Mouse (Mus musculus) thymus, postnatal 25 days (tissue): Measurements from ENCODE around the gene Mpp3.

Experiments used
- DNase-seq: peaks from one replicate; pipeline ENCODE4 v3.0.0; 2022

The Mpp3 gene

GRCm38 (mm10) chr11:102037789-102038188 lies 9.5 kb upstream of the Mpp3 start:
- DNase-seq, result no peak

GRCm38 (mm10) chr11:102036336-102036735 lies 8.1 kb upstream of the Mpp3 start:
- no peak for DNase-seq

- DNase-seq, result no peak
Measured at GRCm38 (mm10) chr11:102035456-102035960, 7.2 kb upstream of the Mpp3 start.

GRCm38 (mm10) chr11:102034887-102035286 lies 6.6 kb upstream of the Mpp3 start:
- DNase-seq, result no peak

- no peak for DNase-seq
Measured at GRCm38 (mm10) chr11:102033055-102033591, 4.9 kb upstream of the Mpp3 start.

GRCm38 (mm10) chr11:102031149-102031548 lies 2.9 kb upstream of the Mpp3 start:
- DNase-seq, result no peak

GRCm38 (mm10) chr11:102029966-102030365 lies 1.7 kb upstream of the Mpp3 start:
- no peak for DNase-seq

GRCm38 (mm10) chr11:102029304-102029703 lies 1.0 kb upstream of the Mpp3 start:
- DNase-seq, result no peak

GRCm38 (mm10) chr11:102027361-102028017 lies 772 bp downstream of the Mpp3 start:
- no peak for DNase-seq

- peak; percentile 26 for DNase-seq
Measured at GRCm38 (mm10) chr11:102026694-102027360, 1.4 kb downstream of the Mpp3 start.

GRCm38 (mm10) chr11:102025991-102026660 lies 2.1 kb downstream of the Mpp3 start:
- DNase-seq, result no peak

- no peak for DNase-seq
Measured at GRCm38 (mm10) chr11:102025354-102025753, 2.9 kb downstream of the Mpp3 start.

GRCm38 (mm10) chr11:102024875-102025274 lies 3.4 kb downstream of the Mpp3 start:
- DNase-seq, result no peak

- no peak for DNase-seq
Measured at GRCm38 (mm10) chr11:102024084-102024758, 4.0 kb downstream of the Mpp3 start.

- DNase-seq, result no peak
Measured at GRCm38 (mm10) chr11:102023406-102023805, 4.9 kb downstream of the Mpp3 start.

- DNase-seq, result no peak
Measured at GRCm38 (mm10) chr11:102021196-102021595, 7.1 kb downstream of the Mpp3 start.

- DNase-seq, result no peak
Measured at GRCm38 (mm10) chr11:102019736-102020135, 8.5 kb downstream of the Mpp3 start.

GRCm38 (mm10) chr11:102016136-102016535 lies 12.1 kb downstream of the Mpp3 start:
- DNase-seq, result no peak

- DNase-seq, result no peak
Measured at GRCm38 (mm10) chr11:102015472-102015871, 12.8 kb downstream of the Mpp3 start.

- no peak for DNase-seq
Measured at GRCm38 (mm10) chr11:102013201-102013600, 15.1 kb downstream of the Mpp3 start.

- no peak for DNase-seq
Measured at GRCm38 (mm10) chr11:102011510-102011909, 16.8 kb downstream of the Mpp3 start.

GRCm38 (mm10) chr11:102010140-102010539 lies 18.1 kb downstream of the Mpp3 start:
- DNase-seq, result no peak
